Mouse (Mus musculus): ENCODE data around the gene Ppp5c. TPM values are rescaled to one million over a fixed set of nuclear protein-coding genes. Genes with fewer than 3 reads are reported as not detected.

Gene Ppp5c
- polyA plus RNA-seq, 2 experiments from 2014 or later: 49.6 to 63.3 TPM

- ATAC-seq: no peak
These were observed 15.7 kb downstream of the Ppp5c start for GRCm38 (mm10) chr7:17011909-17012590.

- no peak for ATAC-seq
These were observed 17.7 kb downstream of the Ppp5c start for GRCm38 (mm10) chr7:17010010-17010347.

GRCm38 (mm10) chr7:17009326-17010009 lies 18.3 kb downstream of the Ppp5c start:
- peak; percentile 75 for ATAC-seq

DNA sequence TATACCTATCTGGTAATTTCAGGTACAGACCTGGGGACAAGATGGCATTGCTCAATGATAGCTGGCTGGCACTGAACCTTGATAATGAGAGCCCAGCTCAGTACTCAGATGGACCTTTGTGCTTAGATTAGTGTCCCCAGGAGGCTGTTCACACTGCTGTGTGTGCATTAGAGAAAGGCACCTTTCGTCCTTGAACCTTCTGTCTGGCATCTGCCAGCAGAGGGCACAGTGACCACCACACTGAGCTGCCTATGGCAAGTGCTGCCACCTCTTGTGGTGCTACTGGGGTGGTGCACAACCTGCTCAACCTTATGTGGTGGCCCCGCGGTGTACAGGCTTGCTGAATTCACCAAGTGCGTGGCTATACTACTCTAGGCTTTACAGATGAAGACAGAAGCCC lies 20.4 kb downstream of the Ppp5c start:
- peak; percentile 42 for ATAC-seq

- ATAC-seq: no peak
These were observed 23.0 kb downstream of the Ppp5c start for GRCm38 (mm10) chr7:17004716-17005115.

DNA sequence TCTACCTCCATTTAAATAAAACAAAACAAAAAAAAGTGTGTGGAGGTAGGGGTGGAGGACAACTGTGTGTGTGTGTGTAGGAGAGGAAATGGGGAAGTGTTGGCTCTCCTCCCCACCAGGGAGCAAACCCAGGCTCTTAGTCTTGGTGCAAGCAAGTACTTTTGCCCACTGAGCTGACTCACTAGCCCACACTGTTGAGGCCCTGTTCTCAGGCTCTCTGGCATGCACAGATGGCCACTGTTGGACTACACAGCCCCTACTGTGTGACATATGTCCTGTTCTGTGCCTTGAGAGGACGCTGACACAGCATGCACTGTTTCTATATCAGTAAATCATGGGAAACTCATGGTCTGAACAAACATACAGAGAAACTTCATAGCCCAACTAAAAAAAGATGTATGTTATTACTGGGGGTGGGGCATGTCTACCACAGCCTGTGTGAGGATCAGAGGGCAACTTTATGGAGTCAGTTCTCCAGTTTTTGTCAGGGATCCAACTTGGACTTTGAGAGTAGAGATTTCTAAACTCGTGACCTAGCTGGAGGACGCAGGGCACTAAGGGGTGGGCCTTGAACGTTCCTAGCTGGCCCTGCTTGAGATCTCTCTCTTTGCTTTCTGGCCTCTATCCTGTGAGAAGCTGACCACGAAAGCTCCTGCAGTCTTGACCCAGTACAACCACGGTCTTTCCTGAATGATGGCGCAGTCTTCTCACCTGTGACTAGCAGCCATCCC lies 24.3 kb downstream of the Ppp5c start:
- no peak for ATAC-seq

DNA sequence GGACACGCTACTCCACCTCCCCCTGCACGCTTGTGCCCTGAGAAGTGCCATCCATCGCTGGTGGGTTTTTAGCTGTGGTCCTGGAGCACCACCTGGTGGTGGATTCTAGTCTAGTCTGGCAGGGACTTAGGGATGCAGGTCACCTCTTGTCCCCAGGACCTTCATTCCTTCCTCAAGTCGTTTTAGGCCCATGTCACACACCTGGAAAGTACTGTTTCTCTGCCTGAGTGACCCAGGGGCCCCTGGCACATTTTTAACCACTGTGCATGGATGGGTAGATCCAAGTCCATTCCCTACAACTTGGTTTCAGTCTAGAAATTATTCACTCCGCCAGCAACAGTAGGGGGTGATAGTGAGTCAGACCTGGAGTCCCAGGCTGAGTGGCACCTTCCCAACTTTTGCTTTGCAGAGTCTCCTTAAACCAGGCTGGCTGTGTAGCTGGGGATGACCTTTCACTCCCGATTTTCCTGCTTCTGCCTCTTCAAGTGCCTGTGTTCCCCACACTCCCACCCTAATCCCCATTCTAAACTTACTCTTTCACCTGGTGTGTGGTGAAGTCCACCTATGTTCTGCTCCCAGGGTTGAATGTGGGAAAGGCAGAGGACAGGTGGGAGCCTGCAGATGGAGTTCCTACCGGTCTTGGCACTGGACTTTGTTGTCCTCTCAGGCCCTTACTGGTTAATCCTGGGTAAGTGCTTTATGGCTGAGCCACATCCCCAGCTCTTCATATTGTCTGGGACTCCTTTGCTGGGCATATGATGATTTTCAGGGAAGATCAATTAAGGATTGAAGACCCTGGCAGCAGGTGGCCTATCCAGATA lies 25.1 kb downstream of the Ppp5c start:
- ATAC-seq: peak; percentile 84

GRCm38 (mm10) chr7:16999650-17000049 lies 28.1 kb downstream of the Ppp5c start:
- peak; percentile 30 for ATAC-seq

- ATAC-seq: peak; percentile 15
These were observed 28.5 kb downstream of the Ppp5c start for GRCm38 (mm10) chr7:16999233-16999632.

DNA sequence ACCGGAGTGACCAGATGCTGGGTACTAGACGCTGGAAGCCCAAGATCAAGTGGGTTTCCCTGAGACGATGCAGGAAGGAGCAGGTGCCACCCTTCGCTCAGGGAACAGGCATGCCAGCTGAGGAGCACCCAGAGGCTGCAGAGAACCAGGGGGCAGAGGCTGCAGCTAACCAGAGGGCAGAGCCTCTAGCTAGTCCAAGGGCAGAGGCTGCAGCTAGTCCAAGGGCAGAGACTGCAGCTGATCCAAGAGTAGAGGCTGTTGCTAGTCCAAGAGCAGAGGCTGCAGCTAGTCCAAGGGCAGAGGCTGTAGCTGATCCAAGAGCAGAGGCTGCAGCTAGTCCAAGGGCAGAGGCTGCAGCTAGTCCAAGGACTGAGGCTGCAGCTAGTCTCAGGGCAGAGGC lies 32.4 kb downstream of the Ppp5c start:
- no peak for ATAC-seq

DNA sequence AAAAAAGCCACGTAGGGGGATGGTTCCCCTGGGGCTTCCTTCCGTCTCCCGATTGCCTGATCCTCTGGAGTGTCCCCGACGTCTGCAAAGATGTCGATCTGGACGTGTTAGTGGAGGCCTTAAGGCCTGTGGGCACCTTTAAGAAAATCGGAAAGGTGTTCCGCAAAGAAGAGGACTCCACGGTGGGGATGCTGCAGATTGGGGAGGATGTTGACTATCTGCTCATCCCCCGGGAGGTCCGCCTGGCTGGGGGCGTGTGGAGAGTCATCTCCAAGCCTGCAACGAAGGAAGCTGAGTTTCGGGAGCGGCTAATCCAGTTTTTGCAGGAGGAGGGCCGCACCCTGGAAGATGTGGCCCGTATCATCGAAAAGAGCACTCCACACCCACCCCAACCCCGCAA lies 33.3 kb downstream of the Ppp5c start:
- ATAC-seq: no peak

- ATAC-seq: no peak
These were observed 33.9 kb downstream of the Ppp5c start for GRCm38 (mm10) chr7:16993651-16994399.

- ATAC-seq: no peak
These were observed 35.3 kb downstream of the Ppp5c start, which contains the start of gene Ccdc8 for GRCm38 (mm10) chr7:16992451-16992807. Ccdc8 (plus strand) TSS chr7:16992708.

DNA sequence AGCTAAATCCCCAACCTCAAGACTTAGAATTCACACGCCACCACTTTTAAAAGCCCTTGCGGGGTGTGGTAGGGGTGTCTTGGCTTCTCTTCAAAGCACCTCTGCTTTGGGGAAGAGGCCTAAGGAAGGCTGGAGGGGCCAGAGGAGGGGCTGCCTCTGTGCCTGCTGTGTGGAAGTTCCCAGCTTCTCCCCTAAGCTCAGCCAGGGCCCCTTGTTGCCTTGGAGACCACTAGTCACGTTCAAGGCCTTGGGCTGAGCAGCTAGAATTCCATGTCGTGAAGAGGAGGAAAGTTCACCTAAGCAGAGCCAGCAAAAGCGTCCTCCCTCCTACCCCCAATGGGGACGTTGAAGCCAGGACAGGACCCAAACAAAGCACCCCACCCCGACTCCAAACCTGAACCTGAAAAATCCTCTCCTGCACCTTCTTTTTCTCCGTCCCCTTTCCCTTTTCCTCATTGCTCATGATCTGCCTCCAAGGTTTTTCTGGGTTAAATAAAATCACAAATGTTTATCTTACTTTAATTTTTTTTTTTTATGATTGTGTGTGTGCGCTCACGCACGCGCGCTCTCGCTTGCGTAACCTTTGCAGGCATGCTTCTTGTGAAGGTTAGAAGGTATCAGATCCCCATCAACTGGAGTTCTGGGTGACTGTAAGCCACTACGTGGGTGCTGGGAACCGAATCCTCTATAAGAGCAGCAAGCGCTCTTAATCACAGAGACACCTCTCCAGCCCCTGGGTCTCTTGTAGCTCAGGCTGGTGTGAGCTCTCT lies 35.9 kb downstream of the Ppp5c start:
- ATAC-seq: no peak

- ATAC-seq: peak; percentile 84
These were observed 37.5 kb downstream of the Ppp5c start for GRCm38 (mm10) chr7:16990006-16990744.

GRCm38 (mm10) chr7:16988405-16988804 lies 39.3 kb downstream of the Ppp5c start:
- no peak for ATAC-seq

DNA sequence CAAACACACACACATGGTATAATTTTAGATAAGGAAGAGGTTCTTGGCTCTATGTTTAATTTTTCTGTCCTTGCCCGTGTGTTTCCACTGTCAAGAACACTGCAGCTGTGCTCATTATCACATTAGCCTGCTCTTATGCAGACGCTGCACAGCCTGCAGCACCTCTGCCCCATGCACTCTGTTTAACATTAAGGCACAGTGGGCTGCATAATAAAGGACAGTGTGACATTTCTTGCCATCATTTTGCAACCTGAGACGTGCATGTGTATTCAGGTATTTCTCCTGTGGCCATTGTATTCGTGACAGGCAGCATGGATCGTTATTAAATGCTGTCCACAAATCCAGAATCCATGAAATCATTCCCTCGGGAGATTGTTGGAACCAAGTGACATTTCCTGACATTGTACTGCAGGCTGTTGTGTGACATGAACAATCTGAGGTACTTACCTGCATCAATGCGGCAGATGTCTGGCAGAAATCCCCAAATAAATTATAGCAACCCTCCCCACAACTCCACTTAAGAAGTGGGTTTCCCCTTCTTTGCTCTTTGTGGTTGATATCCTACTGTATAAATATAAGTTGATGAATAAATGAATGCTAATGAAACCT lies 40.1 kb downstream of the Ppp5c start:
- no peak for ATAC-seq

GRCm38 (mm10) chr7:16982859-16983568 lies 44.7 kb downstream of the Ppp5c start, which contains the start of gene Gm42372:
Gm42372 (plus strand) TSS chr7:16983086.
- ATAC-seq: peak; percentile 95

GRCm38 (mm10) chr7:16980348-16980747 lies 47.4 kb downstream of the Ppp5c start:
- peak; percentile 36 for ATAC-seq

Data from activated CD4-positive, CD25-positive, alpha-beta regulatory T cell, adult 4 months (primary cell).